Mouse (Mus musculus): ENCODE data around the gene Lpcat1.

Gene Lpcat1

DNA sequence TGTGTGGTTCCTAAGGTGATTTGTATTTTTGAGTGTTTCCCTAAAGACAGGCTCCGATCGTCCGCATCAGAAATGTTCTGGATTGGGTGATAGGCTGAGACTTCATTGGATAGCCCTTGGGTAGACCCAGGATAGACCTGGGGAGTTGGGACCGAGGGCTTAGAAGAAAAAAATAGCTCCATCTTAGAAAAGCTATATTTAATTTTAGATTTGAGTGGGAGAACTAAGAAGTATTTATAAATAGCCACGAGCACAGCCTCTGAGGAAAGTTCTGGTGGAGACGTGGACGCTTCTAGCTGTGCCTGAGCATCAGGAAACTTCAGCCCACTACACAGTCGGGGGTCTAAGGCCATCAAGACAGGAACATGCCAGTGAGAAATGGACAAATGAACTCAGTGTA lies 9.8 kb downstream of the Lpcat1 start:
- no peak for DNase-seq (ENCODE audit: low spot score in 2 of 2)

DNA sequence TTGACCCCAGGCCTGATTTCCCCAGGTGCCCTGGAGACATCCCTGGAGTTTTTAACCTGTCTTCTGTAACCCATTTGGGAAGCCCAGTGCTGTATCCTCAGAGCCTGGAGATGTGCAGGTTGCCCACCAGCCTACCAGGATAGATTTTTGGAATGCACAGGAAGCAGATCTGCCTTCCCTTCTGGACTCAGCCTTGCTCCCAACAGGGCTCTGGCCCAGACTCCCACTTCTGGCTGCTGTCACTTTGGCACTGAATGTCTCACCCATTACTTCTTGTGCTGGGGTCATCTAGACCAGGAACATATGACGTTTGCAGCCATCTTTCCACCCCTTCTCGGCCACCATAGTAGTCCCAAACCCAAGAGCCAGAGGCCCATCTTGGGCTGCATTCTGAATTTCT lies 10.8 kb downstream of the Lpcat1 start:
- no peak for DNase-seq (ENCODE audit: low spot score in 2 of 2)

DNA sequence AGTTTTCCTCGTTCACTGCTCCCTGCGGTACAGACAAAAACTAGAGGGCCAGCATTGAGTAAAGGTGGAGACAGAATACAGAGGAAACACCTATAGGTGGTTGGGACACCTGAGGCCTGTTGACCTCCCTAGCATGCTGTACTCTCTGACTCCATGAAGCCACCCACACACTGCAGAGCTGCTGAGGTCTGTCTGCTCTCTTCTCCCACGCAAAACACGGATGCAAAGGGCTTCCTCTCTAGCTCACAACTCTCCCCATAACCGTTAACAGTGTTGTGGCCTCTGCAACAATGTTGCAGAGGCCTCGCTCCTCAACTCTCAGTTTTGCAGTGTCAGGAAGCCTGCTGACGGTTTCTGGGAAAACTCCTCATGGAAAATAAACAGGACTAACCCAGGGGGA lies 15.5 kb downstream of the Lpcat1 start:
- DNase-seq (ENCODE audit: low spot score in 2 of 2): no peak

DNA sequence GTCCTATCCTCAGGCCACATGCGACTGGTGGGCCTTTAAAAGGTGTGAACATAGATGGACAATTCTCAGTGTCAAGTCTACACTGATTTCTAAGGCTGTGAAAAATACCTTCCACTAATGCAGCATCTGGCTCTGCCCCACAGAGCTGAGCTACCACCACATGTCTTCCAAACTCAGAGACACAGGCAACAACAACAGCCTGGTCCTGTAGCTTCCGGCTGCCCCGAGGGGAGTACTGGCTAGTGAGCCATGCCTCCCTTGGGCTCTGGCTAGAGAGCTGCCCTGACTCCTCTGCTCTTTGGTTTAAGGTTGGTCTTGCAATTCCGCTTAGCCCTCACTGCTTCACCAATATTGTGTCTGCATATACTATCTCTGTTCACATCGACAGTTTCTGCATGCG lies 16.3 kb downstream of the Lpcat1 start:
- no peak for DNase-seq (ENCODE audit: low spot score in 2 of 2)

DNA sequence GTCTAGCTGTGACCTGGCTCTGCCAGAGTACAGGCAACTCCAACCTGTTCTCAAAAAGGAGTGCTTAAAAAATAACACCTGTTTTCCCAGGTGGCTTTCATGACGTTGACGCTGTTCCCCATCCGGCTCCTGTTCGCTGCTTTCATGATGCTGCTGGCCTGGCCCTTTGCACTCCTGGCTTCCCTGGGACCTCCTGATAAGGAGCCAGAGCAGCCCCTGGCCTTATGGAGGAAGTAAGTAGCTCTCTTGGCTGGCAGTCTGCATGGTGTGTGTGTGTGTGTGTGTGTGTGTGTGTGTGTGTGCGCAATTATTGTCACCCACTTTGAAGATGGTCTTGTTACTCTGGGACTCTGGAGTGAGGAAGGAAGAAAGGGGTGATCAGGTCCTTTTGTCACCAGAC lies 17.2 kb downstream of the Lpcat1 start:
- no peak for DNase-seq (ENCODE audit: low spot score in 2 of 2)

DNA sequence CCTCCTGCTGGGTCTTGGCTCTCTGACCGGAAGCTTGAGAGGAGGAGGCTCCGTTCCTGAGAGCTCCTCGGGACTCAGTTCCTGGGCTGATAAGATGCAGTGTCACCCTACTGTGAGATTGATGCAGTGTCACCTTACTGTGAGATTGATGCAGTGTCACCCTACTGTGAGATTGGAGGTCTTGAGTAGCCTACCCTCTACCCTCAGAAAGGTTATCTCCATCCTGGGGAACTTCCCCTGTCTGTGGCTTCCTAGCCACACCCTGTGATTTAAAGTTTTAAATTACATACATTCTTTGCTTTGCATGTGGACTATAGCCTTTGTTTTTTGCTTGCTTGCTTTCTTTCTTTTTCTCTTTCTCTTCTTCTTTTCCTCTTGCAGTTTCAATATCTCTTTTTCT lies 21.1 kb downstream of the Lpcat1 start:
- DNase-seq (ENCODE audit: low spot score in 2 of 2): no peak

DNA sequence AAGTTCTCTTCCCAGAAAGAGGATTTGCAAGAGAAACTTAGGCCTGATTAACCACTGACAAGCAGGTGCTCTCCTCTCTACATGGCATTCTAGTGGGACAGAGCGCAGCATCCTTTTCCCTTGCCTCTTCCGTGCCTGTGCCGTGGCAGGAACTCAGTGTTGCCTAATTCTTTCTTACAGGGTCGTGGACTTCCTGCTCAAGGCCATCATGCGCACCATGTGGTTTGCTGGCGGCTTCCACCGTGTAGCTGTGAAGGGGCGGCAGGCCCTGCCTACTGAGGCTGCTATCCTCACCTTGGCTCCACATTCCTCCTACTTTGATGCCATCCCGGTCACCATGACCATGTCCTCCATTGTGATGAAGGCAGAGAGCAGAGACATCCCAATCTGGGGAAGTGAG lies 21.7 kb downstream of the Lpcat1 start:
- DNase-seq (ENCODE audit: low spot score in 2 of 2): no peak

DNA sequence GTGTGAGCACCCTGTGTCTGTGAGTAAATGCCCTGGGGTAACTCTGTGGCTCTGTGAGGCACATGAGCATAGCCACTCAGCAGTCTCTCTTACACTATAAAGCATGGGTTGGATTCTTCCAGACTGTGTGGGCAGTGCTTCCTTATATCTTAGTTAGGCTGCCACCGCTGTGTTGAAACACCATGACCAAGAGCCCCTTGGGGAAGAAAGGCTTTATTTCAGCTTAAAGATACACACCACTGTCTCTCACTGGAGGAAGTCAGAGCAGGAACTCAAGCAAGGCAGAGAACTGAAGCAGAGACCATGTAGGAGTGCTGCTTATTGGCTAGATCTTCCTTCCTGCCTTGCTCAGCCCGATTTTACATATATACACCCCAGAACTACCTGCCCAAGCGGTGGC lies 23.0 kb downstream of the Lpcat1 start:
- no peak for DNase-seq (ENCODE audit: low spot score in 2 of 2)

DNA sequence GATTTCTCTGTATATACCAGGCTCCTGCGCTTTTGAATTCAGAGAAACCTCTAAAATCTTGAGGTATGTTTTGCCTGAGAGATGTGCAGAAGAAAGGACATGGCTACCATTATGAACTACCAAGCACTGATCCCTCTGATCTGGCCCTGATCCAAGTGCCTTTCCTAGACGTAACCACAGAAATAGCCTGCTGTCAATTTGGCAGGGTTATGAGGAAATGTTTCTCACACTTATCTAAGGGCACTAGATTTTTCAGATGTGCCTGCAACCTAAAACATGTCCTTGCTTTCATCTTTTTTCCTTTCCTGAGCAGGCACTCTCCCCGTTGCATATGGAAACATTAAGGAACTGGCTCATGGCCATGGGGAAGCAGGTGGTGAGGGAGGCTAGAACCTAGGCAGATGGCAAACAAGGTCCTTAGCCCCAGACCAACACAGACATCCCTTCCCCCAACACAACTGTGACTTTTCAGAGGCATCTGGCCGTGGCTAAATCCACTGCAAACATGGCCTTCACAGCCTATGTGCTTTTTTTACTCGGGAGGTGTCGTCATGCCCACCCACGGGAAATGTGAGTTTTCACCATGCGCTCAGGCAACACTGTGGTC lies 23.7 kb downstream of the Lpcat1 start:
- no peak for DNase-seq (ENCODE audit: low spot score in 2 of 2)

DNA sequence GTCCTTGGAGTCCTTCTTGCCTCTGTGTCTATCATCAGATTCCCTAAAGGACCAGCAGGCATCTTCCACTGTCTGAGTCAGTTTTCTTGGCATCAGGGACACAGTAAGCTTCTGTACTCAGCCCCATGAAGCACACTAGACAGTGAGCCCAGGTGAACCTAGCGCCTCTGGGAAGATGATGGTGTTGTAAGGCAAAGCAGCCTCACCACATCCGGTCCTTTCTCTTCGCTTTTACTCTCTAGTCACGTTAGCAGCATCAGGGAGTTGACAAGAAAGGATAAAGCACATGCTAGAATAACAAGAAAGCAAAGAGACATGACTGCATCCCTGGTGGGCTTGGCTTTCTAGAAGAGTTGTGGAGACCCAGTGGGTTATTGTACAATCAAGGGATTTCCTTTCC lies 26.2 kb downstream of the Lpcat1 start:
- no peak for DNase-seq (ENCODE audit: low spot score in 2 of 2)

DNA sequence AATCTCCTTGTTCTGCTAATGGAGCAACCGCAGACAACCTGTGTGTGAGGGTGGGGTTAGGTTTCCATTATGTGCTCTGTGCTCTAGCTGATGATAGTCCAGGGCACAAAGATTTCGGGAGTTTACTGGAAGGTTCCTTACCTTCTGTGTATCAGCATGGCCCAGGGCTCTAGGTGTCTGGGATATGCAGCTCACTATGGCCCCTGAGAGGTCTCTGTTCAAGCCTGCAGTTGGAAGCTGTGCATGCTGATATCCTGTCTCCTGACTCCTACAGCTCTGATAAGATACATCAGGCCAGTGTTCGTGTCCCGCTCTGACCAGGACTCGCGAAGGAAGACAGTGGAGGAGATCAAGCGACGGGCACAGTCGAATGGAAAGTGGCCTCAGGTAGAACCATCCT lies 27.5 kb downstream of the Lpcat1 start:
- no peak for DNase-seq (ENCODE audit: low spot score in 2 of 2)

DNA sequence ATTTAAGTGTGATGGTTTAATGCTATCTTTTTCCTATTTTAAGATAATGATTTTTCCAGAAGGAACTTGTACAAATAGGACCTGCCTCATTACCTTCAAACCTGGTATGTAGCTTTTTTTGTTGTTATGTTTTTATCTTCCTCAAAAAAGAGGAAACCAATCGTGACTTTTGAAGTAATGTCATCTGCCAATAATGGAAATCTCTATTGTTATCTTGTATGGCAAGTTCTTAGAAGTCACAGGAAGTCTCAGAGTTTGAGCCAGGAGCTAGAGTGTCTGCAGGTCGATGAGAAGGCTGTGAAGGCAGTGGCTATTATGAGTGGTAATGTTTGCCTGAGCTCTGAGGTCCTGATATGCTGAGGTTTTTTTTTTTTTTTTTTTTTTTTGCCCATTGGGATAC lies 29.1 kb downstream of the Lpcat1 start:
- no peak for DNase-seq (ENCODE audit: low spot score in 2 of 2)

DNA sequence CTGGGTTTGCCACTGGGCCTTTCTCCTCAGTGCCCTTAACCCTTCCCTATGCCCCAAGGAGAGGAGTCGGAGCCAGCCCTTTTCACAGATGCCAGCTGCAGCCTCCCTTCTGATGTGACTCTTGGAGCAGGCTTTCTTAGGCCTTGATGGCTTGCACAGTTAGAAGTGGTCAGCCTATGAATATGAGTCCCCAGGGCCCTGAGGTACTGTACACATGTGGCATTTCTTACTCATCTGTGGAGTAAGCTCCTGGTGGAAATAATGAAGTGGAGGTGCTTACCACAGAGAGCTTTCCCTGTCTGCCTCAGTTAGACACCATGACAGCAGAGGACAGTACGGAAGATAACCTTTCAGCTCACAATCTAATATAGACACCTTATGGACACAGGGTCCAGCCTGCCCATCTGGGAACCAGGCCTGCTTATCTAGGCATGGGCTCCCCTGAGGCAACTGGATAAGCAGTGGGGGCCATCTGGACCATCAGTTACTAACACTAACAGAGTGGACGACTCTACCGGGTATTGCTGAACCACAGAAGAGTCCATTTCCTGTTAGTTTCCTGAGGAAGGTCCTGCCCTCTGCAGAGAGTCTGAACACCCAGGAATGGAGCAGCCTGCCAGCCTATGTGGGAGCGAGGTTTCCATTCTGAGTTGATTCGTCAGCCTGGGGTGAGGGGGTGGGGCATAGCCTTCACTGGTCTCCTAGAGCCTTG lies 33.1 kb downstream of the Lpcat1 start:
- no peak for DNase-seq (ENCODE audit: low spot score in 2 of 2)

DNA sequence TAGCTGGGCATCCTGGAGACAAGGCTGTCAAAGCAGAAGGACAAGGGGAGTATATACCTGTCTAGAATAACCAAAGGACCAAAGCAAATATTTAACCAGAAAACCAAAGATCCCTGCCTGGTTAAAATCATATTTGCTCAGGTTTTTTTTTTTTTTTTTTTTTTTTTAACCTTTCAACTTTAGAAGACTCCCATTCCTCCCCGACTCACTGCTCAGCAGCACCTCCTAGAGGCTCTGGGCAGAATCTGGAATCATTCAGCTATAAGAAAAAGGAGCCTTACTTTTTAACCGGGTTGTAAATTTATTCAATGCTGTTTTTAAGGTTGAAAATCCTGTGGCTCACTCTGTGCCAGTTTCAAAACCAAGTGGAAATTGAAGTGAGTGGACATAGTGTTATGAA lies 35.7 kb downstream of the Lpcat1 start:
- no peak for DNase-seq (ENCODE audit: low spot score in 2 of 2)

DNA sequence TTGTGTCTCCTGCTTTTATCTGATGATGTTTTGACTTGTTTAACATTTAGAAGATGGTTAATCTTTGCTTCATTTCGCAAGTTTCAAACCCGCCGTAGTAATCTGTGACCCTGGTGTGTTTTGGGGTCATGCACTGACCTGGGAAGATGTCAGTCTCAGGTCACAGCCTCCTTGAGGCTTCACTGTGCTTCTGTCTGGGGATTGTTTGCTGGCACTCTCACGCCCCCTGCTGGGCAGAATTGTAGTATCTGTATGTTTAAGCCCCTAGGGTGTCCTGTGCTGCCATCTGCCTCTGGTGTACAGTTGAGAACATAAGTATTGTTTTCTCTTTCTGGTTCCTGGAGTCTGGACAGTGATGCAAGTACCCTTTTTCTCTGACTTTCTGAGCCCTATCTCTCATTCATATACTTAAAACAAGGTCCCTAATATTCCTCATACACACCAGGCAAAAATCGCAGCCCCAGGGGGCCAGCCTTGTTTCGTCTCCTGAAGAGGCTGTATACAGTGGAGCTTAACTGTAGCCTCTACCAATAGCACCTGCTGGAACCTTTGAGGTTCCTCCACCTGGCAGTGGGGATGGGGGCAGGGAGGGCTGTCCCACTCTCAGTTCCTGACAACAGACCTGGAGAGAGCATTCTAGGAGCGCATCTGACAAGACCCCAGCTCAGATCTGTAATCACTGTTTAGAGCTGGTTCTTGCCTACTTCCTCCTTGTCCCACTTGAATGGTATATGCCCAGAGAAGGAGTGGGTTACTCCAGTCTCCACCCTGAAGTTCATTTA lies 38.9 kb downstream of the Lpcat1 start:
- DNase-seq (ENCODE audit: low spot score in 2 of 2): peak; percentile 35 to 69

DNA sequence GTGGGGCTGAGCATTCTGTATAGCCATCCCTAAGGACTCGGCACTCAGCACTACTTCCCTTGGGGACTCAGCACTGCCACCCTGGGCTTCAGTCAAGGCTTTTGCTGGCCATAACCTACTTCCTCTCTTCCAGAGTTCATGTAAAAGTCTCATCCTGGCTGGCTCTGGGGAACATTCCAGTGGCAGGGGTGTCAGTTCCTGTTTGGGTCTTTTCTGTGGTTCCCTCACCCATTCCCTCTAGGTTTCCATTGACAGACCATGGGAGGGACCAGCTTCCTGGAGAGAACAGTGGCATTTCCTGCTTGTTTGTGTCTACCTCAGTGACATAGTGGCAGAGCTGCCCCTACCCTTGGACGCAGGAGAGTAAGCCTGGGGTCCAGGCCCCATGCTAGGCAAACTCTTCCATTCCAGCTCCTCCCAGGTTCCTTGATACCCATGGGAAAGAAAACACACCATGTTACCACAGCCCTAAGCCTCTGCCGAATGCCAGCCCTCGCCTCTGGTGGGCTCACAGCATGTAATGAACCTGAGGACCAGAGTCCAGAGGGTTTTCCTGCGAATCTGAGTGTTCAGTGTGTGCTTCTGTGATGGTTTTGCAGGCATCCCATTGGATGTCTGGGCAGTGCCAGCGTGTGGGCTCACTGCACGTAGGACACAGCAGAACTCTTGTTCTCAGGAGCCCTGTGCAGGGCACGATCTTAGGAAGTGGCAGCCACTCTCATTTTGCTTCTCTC lies 42.0 kb downstream of the Lpcat1 start:
- DNase-seq (ENCODE audit: low spot score in 2 of 2): peak; percentile 13 to 44

DNA sequence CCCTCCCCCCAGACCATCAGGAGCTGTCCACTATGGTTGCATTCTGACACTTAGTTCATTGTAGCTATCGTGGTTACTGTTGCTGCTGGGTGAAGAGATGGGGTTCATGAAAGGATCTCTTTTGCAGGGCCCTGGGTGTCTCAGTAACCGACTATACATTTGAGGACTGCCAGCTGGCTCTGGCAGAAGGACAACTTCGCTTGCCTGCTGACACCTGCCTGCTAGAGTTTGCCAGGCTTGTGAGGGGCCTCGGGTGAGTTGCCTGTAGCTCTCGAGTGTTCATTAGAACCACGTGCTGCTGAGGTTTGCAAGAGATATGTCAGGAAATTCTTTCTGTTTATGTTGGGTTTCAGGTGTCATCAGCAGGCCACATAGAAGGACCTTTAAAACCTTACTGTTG lies 42.9 kb downstream of the Lpcat1 start:
- DNase-seq (ENCODE audit: low spot score in 2 of 2): no peak

DNA sequence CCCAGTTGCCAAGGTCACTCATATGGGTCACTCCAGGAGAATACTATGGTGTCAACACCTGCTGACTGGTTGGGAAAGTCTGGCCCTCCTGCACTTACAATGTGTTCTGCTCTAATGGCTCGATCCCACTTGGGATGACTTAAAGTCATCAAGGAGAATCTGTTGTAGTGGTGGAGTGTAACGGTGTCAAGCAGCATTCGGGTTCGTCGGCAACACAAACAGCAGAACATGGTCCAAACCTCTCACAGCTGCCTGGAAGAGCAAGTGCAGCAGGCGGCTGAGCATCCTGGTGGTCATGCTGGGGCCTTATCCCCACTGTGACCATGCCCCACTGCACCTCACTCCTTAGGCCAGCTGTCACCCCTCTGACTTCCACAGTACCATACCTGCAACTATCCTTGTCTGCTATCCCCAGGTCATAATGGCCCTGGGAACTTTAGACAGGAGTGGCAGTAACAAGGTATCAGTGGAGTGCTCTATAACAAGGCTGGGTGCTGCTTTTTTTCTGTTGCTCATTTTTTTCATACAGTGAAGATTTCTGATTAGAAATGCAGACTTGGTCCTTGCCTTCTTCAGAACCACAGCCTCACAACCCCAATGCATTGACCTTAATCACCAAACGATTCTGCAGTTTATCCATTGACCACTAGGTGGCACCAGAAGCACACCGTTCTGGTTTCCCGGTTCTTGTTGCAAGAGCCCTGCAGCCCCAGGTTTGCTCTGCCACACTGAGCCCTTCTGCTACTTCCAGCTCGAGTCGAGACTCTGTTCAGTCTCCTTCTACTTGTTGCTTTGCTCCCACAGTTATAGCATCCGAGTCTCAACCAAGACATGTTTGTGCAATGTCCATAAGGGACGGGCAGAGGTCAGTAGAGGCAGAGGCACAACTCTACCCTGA lies 46.0 kb downstream of the Lpcat1 start:
- DNase-seq (ENCODE audit: low spot score in 2 of 2): peak; percentile 28 to 43

DNA sequence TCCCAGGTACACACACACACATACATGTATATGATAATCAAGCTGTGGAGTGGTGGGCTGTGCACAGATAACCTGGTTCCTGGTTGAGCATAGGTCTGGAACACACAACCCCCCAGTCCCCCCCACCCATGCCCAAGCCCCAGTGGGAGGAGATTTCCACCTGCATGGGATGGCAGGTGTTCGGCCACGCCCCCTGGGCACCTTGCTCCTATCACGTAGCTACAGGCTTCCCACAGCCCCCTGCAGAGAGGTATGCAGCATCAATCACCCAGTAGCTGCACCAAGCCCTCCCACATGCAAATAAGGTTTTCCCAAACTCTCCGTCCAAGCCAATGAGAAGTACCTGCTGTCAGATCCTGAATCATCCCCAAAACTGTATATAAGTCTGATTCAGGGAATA lies 49.9 kb downstream of the Lpcat1 start:
- DNase-seq (ENCODE audit: low spot score in 2 of 2): no peak

DNA sequence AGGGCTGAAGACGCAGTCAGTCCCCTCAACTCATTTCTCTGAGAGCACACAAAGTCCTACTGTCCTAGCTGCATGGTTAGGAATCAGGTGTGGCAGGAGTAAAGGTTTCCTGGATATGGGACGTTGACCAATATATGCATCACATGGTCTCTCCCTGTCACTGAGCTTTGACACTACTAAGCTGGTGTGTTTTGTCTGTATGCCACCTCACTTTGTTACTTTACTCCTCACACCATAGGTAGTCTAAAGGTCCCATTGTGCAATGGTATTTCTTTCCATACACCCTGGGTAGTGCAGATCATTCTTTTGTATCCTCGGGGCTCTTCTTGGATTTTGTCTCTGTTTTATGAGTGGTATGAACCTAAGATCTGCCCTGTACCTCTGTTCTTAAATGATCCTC lies 66.7 kb downstream of the Lpcat1 start:
- no peak for DNase-seq (ENCODE audit: low spot score in 2 of 2)

DNA sequence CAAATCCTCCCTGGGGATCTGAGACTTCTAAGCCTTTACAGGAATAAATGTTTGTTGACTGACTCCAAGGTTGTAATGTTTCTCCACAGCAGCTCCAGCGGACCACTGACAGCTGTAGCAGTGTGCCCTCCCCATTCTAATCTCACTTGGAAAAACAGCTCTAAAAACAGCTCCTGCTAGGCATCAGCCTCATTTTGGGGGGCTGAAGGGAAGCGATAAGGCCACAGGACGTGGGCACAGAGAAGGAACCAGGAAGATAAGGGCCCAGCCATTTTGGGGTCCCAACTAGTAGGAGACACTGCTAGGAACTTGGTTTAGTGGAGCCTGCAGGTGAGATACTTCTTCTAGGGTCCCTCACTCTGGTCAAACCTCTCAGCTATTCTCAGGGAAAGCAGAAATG lies 68.3 kb downstream of the Lpcat1 start:
- no peak for DNase-seq (ENCODE audit: low spot score in 2 of 2)
